Mouse (Mus musculus): ENCODE data around the gene Ctsk. TPM values are rescaled to one million over a fixed set of nuclear protein-coding genes. Genes with fewer than 3 reads are reported as not detected.

Gene Ctsk
- polyA plus RNA-seq, 1 experiment: 6.7 TPM

DNA sequence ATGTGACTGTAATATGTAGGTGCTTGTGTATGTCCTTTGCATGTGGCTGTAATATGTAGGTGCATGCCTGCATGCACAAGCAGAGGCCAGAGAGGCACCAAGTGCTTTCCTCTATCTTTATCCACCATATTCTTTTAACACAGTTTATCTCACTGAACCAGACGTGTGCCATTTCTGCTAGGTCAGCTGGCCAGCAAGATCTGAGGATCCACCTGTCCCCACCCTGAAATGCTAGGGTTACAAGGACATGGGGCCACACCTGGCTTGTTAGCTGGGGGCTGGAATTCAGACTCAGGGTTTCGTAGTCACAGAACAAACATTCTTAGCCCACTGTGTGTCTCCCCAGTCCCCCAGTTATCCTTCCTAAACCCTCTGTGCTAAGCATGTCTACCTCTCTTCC is 20.3 kb downstream of the Ctsk start:
- TF ChIP-seq CTCF (IDR thresholded peaks at IDR 0.05; ENCODE audit: extremely low read depth, insufficient read depth, low read length) (no peak), POLR2A (IDR thresholded peaks at IDR 0.05; ENCODE audit: extremely low read depth, insufficient read depth, low read length) (no peak)
- no peak overlapping the region for H3K27ac ChIP-seq (ENCODE audit: insufficient read depth, low read length)
- peaks cover 2% of the 10 kb centered on the region; the same call in 1 of the 2 replicates for H3K4me1 ChIP-seq (ENCODE audit: control insufficient read depth, insufficient read depth, low read length)
- no peak overlapping the region for H3K4me3 ChIP-seq (ENCODE audit: insufficient read depth, low read length)

- peaks cover 2% of the 10 kb centered on the region; the same call in 1 of the 2 replicates for H3K4me1 ChIP-seq (ENCODE audit: control insufficient read depth, insufficient read depth, low read length)
- H3K4me3 ChIP-seq (ENCODE audit: insufficient read depth, low read length): no peak overlapping the region
- TF ChIP-seq CTCF (IDR thresholded peaks at IDR 0.05; ENCODE audit: extremely low read depth, insufficient read depth, low read length): no peak
- TF ChIP-seq POLR2A (IDR thresholded peaks at IDR 0.05; ENCODE audit: extremely low read depth, insufficient read depth, low read length): no peak
- no peak overlapping the region for H3K27ac ChIP-seq (ENCODE audit: insufficient read depth, low read length)
Observed at GRCm38 (mm10) chr3:95520100-95520499, 21.0 kb downstream of the Ctsk start.

DNA sequence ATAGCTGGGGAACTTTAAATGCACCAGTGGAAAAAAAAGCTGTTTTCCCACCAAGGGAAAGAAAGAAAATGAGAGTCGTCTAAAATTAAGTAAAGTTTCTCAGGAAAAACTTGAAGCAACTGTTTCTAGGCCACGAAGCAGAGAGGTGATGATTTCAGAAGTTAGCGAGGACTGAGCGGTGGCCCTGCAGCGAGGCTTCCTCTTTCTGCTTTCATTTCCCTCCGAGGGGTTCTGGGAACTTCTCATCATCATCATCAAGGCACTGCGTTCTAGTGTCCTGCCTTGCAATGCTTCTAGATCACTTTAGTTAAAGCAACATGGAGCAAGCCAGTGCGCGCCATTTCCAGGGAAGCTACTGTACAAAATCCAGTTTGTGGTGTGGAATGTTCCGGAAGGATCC is 22.1 kb downstream of the Ctsk start:
- Histone ChIP-seq H3K27ac (ENCODE audit: insufficient read depth, low read length) (no peak overlapping the region), H3K4me1 (ENCODE audit: control insufficient read depth, insufficient read depth, low read length) (peaks cover 2% of the 10 kb centered on the region; the same call in 1 of the 2 replicates), H3K4me3 (ENCODE audit: insufficient read depth, low read length) (no peak overlapping the region)
- no peak for TF ChIP-seq CTCF (IDR thresholded peaks at IDR 0.05; ENCODE audit: extremely low read depth, insufficient read depth, low read length)
- TF ChIP-seq POLR2A (IDR thresholded peaks at IDR 0.05; ENCODE audit: extremely low read depth, insufficient read depth, low read length): no peak

GRCm38 (mm10) chr3:95523662-95524061 is 24.6 kb downstream of the Ctsk start:
- H3K27ac ChIP-seq (ENCODE audit: insufficient read depth, low read length): no peak overlapping the region
- no peak for TF ChIP-seq POLR2A (IDR thresholded peaks at IDR 0.05; ENCODE audit: extremely low read depth, insufficient read depth, low read length)
- TF ChIP-seq CTCF (IDR thresholded peaks at IDR 0.05; ENCODE audit: extremely low read depth, insufficient read depth, low read length): no peak
- H3K4me3 ChIP-seq (ENCODE audit: insufficient read depth, low read length): no peak overlapping the region
- no peaks in the 10 kb centered on the region for H3K4me1 ChIP-seq (ENCODE audit: control insufficient read depth, insufficient read depth, low read length)

- no peak overlapping the region for H3K27ac ChIP-seq (ENCODE audit: insufficient read depth, low read length)
- no peak for TF ChIP-seq CTCF (IDR thresholded peaks at IDR 0.05; ENCODE audit: extremely low read depth, insufficient read depth, low read length)
- TF ChIP-seq POLR2A (IDR thresholded peaks at IDR 0.05; ENCODE audit: extremely low read depth, insufficient read depth, low read length): no peak
- no peak overlapping the region for H3K4me3 ChIP-seq (ENCODE audit: insufficient read depth, low read length)
- H3K4me1 ChIP-seq (ENCODE audit: control insufficient read depth, insufficient read depth, low read length): no peaks in the 10 kb centered on the region
Observed at GRCm38 (mm10) chr3:95524673-95525072, 25.6 kb downstream of the Ctsk start.

GRCm38 (mm10) chr3:95526111-95526510 is 27.1 kb downstream of the Ctsk start:
- Histone ChIP-seq H3K4me3 (ENCODE audit: insufficient read depth, low read length) (no peak overlapping the region), H3K4me1 (ENCODE audit: control insufficient read depth, insufficient read depth, low read length) (no peaks in the 10 kb centered on the region), H3K27ac (ENCODE audit: insufficient read depth, low read length) (no peak overlapping the region)
- TF ChIP-seq POLR2A (IDR thresholded peaks at IDR 0.05; ENCODE audit: extremely low read depth, insufficient read depth, low read length): no peak
- no peak for TF ChIP-seq CTCF (IDR thresholded peaks at IDR 0.05; ENCODE audit: extremely low read depth, insufficient read depth, low read length)

DNA sequence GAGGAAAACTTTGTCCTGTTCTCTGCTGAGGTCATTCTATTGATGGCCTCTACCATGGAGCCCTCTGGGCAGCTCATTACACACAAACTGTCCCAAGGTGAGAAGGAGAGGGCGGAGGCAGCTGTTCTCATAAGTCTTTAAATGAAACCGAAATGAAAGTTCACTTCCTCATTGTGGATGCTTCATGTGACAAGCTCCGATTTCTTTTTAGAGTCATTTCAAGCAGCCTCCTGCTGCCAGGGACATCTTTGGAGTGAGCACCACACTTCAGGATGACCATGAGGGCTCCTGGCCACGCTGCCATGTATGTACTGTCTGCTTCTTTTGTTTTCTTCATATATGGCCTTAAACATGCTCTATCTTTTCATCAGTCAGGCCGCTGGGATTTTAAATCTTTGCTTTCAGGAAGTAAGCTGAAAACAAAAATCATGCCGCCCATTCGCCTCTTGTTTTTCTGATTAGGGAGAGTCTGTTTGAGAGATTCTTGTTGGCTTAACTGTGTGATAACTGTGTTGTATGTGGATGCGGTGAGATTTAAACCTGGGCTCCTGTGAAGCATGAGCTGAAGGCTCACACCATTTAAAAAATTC is 27.7 kb downstream of the Ctsk start, which contains the start of gene Ctss:
TSS of gene Ctss (plus strand) at position 165 of the 590 bp plus-strand sequence.
- TF ChIP-seq CTCF (IDR thresholded peaks at IDR 0.05; ENCODE audit: extremely low read depth, insufficient read depth, low read length) (no peak), POLR2A (IDR thresholded peaks at IDR 0.05; ENCODE audit: extremely low read depth, insufficient read depth, low read length) (no peak)
- Histone ChIP-seq H3K27ac (ENCODE audit: insufficient read depth, low read length) (no peak within 1 kb of the TSS), H3K4me1 (ENCODE audit: control insufficient read depth, insufficient read depth, low read length) (no peaks in the 10 kb centered on the region)

DNA sequence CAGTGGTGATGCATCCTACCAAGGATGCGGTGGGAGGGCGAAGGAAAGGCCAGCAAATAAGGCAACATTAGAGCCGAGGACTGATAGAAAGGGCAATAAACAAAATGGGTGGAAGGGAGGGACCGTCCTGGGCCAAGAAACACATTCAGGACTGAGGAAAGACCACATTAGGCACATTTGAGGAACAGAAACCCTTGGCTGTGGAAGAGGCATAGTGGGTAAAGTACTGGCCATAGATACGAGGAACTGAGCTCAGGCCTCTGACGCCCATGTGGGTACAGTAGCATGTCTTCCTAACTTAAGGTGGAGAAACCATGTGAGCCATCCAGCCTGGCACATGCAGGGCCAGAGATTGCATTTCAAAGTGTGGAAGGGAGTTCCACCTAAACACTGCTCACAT is 30.8 kb downstream of the Ctsk start:
- TF ChIP-seq POLR2A (IDR thresholded peaks at IDR 0.05; ENCODE audit: extremely low read depth, insufficient read depth, low read length) (no peak), CTCF (IDR thresholded peaks at IDR 0.05; ENCODE audit: extremely low read depth, insufficient read depth, low read length) (no peak)
- H3K4me1 ChIP-seq (ENCODE audit: control insufficient read depth, insufficient read depth, low read length): no peaks in the 10 kb centered on the region
- no peak overlapping the region for H3K4me3 ChIP-seq (ENCODE audit: insufficient read depth, low read length)
- H3K27ac ChIP-seq (ENCODE audit: insufficient read depth, low read length): no peak overlapping the region

More for the DNA sequence above, 27.7 kb downstream of the Ctsk start, which contains the start of gene Ctss:
- no peak within 1 kb of the TSS; the same call in 1 of the 2 replicates for H3K4me3 ChIP-seq (ENCODE audit: insufficient read depth, low read length)

DNA sequence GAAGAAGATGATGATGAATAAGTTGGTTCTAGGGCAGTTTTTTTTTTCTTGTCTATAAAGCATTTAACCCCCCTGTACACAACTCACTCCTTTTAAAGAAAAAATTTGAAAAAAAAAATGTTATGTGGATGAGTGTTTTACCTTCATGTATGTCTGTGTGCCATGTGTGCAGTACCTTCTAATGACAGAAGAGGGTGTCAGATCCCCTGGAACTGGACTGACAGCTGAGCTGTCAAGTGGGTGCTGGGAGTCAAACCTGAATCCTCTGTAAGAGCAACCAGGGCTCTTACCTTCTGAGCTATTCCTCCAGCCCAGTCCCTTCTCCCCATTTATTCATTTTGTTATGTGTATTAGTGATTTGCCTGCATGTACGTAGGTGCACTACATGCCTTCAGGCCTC is 32.0 kb downstream of the Ctsk start:
- Histone ChIP-seq H3K27ac (ENCODE audit: insufficient read depth, low read length) (no peak overlapping the region), H3K4me3 (ENCODE audit: insufficient read depth, low read length) (no peak overlapping the region), H3K4me1 (ENCODE audit: control insufficient read depth, insufficient read depth, low read length) (no peaks in the 10 kb centered on the region)
- TF ChIP-seq CTCF (IDR thresholded peaks at IDR 0.05; ENCODE audit: extremely low read depth, insufficient read depth, low read length) (no peak), POLR2A (IDR thresholded peaks at IDR 0.05; ENCODE audit: extremely low read depth, insufficient read depth, low read length) (no peak)

DNA sequence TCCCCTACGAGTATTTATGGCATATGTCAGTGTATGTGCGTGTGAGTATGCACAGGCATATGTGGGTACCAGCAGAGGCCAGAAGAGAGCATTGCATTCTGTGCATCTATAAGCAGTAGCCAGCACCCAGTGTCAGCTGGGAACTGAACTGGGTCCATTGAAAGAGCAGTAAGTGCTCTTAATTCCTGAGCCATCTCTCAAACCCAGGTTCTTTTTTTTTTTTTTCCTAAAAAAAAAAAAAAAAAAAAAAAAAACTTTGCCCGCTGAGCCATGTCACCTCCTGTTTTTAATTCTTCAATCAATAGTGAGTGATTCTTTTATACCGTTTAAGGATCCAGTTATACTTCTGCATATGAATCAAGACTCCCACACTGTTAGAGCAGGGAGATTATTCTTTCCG is 34.3 kb downstream of the Ctsk start:
- no peak for TF ChIP-seq POLR2A (IDR thresholded peaks at IDR 0.05; ENCODE audit: extremely low read depth, insufficient read depth, low read length)
- no peak for TF ChIP-seq CTCF (IDR thresholded peaks at IDR 0.05; ENCODE audit: extremely low read depth, insufficient read depth, low read length)
- H3K27ac ChIP-seq (ENCODE audit: insufficient read depth, low read length): no peak overlapping the region
- H3K4me3 ChIP-seq (ENCODE audit: insufficient read depth, low read length): no peak overlapping the region
- no peaks in the 10 kb centered on the region for H3K4me1 ChIP-seq (ENCODE audit: control insufficient read depth, insufficient read depth, low read length)

All from cortical plate, adult 2 months (tissue).